Mouse (Mus musculus) c-Kit-positive CD71-positive TER-119-negative erythroid progenitor cells, embryonic 14.5 days (primary cell): ENCODE data around the gene Hydin.
A peak's percentile ranks its signal among the peaks of the same experiment; 100 is the strongest.

ENCODE experiments used
- DNase-seq: peaks from one replicate; pipeline ENCODE4 v3.0.0-alpha.2; 2013; ENCODE audit warnings: low read depth

Hydin gene

GRCm38 (mm10) chr8:110631201-110631600 is 364.4 kb downstream of the Hydin start:
- no peak for DNase-seq

- no peak for DNase-seq
Observed at GRCm38 (mm10) chr8:110633814-110634213, 367.0 kb downstream of the Hydin start.

DNA sequence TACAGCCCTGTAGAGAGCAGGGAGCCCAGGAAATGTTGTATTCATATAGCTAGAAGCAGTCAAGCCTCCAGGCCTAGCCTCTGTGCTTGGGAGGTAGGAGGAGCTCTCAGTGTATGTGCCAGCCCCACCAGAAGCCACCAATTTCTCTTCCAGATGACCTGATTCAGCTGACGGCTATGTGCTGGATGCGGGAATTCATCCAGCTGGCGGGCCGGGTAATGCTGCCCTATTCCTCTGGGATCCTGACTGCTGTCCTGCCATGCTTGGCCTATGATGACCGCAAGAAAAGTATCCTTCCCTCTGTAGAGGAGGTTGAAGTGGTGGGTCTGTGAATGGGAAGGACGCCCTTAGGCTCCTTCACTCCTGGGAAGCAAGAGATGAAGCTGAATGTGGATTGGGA is 369.4 kb downstream of the Hydin start:
- DNase-seq, result no peak

DNA sequence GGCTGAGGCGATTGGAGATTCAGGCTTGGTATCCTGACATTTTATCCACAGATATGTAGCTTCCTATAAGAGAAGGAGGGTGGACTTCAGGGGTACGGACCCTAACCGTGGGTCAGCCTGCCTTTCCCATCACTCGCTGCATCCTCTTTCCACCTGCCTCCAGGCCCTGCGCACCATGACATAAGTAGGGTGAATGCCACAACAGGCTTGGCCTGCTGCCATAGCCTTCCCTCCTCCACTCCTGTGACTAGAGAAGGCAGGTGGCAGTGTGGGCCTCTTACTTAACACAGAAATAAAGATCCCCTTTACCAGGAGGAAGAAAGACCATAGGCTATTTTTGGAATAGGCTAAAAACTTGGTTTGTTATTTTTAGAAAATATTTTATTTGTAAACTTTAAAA is 375.6 kb downstream of the Hydin start:
- no peak for DNase-seq

DNA sequence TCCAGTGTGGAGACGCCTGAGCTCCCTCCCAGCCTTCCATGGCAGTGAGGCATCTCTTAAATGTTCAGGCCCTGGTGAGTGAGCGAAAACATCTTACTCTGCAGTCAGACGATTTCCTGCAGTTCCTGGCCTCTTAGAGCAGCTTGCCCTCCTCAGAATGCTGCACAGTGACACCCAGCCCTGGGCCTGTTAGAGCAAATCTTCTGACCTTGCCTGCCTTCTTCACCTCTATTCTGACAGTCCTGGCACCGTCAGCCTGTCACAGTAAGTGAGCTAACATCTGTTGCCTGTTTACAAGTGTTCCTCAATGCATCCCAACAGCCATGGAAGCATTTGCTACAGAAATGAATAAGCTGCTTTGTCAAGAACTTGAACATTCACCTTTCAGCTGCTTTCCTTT is 376.4 kb downstream of the Hydin start:
- no peak for DNase-seq

DNA sequence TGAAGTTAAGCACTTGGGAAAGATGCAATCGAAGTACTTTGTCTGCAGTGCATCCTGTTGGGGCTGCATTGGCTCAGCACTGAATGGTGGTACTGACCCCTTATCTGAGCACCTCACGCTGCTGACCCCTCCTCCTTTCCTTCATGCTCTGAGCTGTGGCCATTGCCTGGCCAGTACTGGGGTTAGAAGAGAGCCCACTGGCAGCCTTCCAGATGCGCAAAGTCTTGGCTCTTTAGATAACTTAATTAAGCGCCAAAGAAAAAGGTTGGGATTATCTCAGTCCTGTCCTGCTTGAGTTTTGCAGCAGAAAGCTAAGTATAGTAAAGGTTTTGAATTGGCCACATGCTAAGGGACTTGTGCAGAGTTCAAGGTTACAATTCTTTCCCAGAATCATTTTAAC is 377.6 kb downstream of the Hydin start:
- no peak for DNase-seq

- DNase-seq, result no peak
Observed at GRCm38 (mm10) chr8:110644901-110645300, 378.1 kb downstream of the Hydin start.

DNA sequence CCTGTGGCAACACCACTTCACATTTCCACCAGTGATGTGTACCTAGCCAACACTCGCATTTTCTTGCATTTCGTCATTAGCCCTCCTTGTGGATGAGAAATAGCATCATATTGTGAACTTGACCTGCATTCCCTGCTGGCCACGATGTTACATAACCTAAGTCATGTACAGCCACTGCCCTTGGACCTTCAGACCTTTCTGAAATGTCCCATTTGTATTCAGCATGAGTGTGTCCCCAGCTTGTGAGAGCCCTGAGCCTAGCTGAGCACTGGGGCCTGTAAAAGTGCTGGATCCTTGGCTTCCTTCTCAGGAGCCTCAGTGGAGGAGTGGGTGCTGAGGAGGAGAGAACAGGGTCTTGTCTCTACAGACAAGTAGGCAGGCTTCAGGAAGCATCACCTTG is 378.6 kb downstream of the Hydin start:
- DNase-seq, result no peak

DNA sequence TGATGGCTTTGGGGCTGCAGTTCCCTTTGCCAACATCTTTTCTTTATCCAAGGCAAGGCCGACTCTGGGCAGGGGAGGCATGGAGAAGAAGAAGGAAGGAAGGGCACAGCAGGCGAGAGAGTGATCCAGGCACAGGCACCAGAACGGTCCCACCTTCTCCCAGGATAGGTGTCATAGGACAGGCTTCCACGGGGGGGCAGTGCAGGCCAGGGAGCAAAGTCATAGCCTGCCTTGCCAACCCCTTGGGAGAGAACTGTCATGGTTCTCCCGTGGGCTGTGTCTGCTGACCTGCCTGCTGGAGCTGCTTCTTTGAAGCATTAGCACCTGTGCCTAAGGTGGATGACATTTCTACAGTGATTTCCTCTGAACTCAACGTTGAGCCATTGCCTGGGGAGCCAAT is 379.3 kb downstream of the Hydin start:
- peak; percentile 20 for DNase-seq

GRCm38 (mm10) chr8:110648577-110648976 is 381.8 kb downstream of the Hydin start:
- DNase-seq, result no peak

- no peak for DNase-seq
Observed at GRCm38 (mm10) chr8:110649286-110649685, 382.5 kb downstream of the Hydin start.

DNA sequence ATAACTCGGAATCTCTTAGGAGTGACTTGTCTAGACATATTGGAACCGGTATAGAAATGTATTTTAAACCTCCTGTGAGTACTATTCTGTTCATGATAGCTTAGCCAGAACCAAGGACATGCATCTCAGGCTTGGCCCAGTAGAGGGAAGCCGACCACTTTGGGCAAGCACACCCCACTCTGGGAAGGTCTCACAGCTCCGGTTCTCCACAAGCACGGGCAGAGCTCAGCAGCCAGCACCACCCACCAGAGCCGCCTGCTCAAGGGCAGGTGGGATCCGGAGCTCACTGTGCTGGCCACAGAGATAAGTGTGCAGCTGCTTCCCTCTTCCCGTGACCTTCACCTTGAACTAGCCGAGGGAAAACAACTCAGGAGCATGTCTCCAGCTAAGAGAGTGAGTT is 384.1 kb downstream of the Hydin start:
- DNase-seq, result no peak

- no peak for DNase-seq
Observed at GRCm38 (mm10) chr8:110651847-110652246, 385.1 kb downstream of the Hydin start.

GRCm38 (mm10) chr8:110654075-110655060 is 387.6 kb downstream of the Hydin start:
- no peak for DNase-seq

DNA sequence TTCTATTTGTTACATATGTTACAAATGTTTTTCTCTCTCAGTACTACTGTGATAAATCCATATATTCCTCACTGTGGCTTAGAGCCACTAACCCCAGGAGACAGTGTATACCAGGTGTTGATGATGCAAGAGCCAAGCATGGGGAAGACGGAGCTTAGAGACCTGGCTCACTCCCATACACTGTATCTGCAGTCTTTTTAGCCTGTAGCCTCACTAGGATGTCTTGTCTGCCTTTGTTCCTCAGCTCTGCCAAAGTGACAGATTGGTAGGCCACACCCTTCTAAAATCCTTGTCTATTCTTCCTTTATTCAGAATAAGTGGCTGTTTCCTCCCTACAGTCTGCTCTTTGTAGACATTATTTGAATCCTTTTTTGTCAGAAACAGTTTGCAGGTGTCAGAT is 389.1 kb downstream of the Hydin start:
- no peak for DNase-seq

- DNase-seq, result no peak
Observed at GRCm38 (mm10) chr8:110657661-110658060, 390.9 kb downstream of the Hydin start.
